In the genomic region with DNA sequence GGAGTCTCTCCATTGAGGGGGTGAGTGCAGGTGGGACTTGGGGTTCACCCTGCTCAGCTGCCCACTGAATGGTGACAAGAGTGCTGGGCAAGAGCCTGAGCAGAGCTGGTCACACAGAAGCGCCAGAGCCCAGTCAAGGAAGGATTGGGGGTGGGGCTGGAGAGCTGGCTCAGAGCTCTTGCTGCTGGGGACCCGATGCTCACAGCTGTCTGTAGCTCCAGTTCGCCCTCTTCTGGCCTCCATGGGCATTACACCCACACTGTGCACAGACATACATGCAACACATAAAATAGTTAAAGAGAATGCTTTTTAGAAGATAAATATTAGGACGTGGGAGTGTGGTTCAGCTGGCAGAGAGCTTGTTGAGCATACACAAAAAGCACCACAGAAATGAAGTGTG, we compare ENCODE assay signal across 10 mouse cellular contexts. TPM values are rescaled to one million over a fixed set of nuclear protein-coding genes. Genes with fewer than 3 reads are reported as not detected.
DNase-seq lines count a peak whose midpoint lies in the region; ATAC-seq and TF ChIP-seq lines count a peak whose summit lies in the region.
"Had no signal": no experiment of that assay in that cellular context is flagged by ENCODE, and none has a peak within 500 bp of the region (broad histone marks: within the 10 kb centered on the region; RNA-seq: fewer than 3 reads in every experiment).

No protein-coding gene starts in this region.

- H3K4me1 ChIP-seq in kidney, embryonic 15.5 days, result peaks cover 11% of the 10 kb centered on the region
- H3K4me1 ChIP-seq in ES-E14 (ENCODE audit: control insufficient read depth in 2 of 2, insufficient read depth in 2 of 2, low read length in 2 of 2, poor library complexity in 1 of 2), result peaks cover 0 to 11% of the 10 kb centered on the region in 2 experiments; a peak in 2 of 4 replicates
- peaks cover 2% of the 10 kb centered on the region for H3K4me1 ChIP-seq in small intestine, adult 2 months (ENCODE audit: control insufficient read depth, insufficient read depth, insufficient read length, low read length)

- H3K9me3 ChIP-seq in kidney, embryonic 15.5 days (replicated peaks), result no peaks in the 10 kb centered on the region
- H3K9me3 ChIP-seq in ES-E14 (ENCODE audit: control insufficient read depth, insufficient read depth, low read depth, low read length), result no peaks in the 10 kb centered on the region
- H3K9me3 ChIP-seq: limb, embryonic 15.5 days had no signal

- TF ChIP-seq POLR2A in small intestine, adult 2 months (IDR thresholded peaks at IDR 0.05; ENCODE audit: low read depth, low read length), result no peak

- H3K27ac ChIP-seq in kidney, embryonic 15.5 days, result no peak overlapping the region
- H3K27ac ChIP-seq in ES-E14 (ENCODE audit: insufficient read depth, low read depth, low read length, poor library complexity, severe bottlenecking), result no peak overlapping the region
- no peak overlapping the region for H3K27ac ChIP-seq in small intestine, adult 2 months (ENCODE audit: insufficient read depth, low read depth, low read length)
- H3K27ac ChIP-seq: heart, embryonic 13.5 days; limb, embryonic 15.5 days had no signal

- no peak overlapping the region for H3K9ac ChIP-seq in kidney, embryonic 15.5 days
- H3K9ac ChIP-seq in ES-E14 (ENCODE audit: insufficient read depth, low read depth, low read length, poor library complexity, severe bottlenecking), result peak overlapping the region; percentile 55; the same call in 1 of the 2 replicates
- H3K9ac ChIP-seq: heart, embryonic 13.5 days; limb, embryonic 15.5 days had no signal

- H3K4me3 ChIP-seq in kidney, embryonic 15.5 days (replicated peaks), result no peak overlapping the region
- peak overlapping the region; percentile 31 to 43; a peak in 3 of 4 replicates for H3K4me3 ChIP-seq in ES-E14 (ENCODE audit: insufficient read depth in 1 of 2, low read depth in 1 of 2, low read length in 2 of 2, poor library complexity in 1 of 2, severe bottlenecking in 1 of 2)
- no peak overlapping the region for H3K4me3 ChIP-seq in small intestine, adult 2 months (ENCODE audit: low read depth, low read length)
- H3K4me3 ChIP-seq: heart, embryonic 13.5 days; limb, embryonic 15.5 days had no signal

- DNase-seq in kidney, postnatal 25 days, result peak; percentile 29 to 53
- peak; percentile 79 for DNase-seq in ES-E14 (ENCODE audit: low read depth, low spot score)
- DNase-seq in c-Kit-positive CD71-positive TER-119-positive erythroid progenitor cells, embryonic 14.5 days (ENCODE audit: low spot score), result peak; percentile 43
- no peak for DNase-seq in frontal cortex, postnatal 25 days (ENCODE audit: low spot score in 2 of 2)
- DNase-seq in Muller cell, postnatal 12 days (ENCODE audit: inconsistent ontology term), result no peak
- DNase-seq in cerebellum, adult 11 months, result no peak

- no peak overlapping the region for H3K4me2 ChIP-seq in kidney, embryonic 15.5 days
- H3K4me2 ChIP-seq: heart, embryonic 13.5 days; limb, embryonic 15.5 days had no signal

- H3K27me3 ChIP-seq in kidney, embryonic 15.5 days, result no peaks in the 10 kb centered on the region
- no peaks in the 10 kb centered on the region for H3K27me3 ChIP-seq in small intestine, adult 2 months (ENCODE audit: control insufficient read depth, insufficient read depth, low read length)
- H3K27me3 ChIP-seq: heart, embryonic 13.5 days; limb, embryonic 15.5 days had no signal

- TF ChIP-seq CTCF in small intestine, adult 2 months (IDR thresholded peaks at IDR 0.05; ENCODE audit: extremely low read depth, insufficient read length, insufficient replicate concordance, low read depth, low read length), result peak; percentile 41; the same call in 1 of the 2 replicates

- 55% methylated on average over 4 of the region's 4 CpGs for WGBS in kidney, embryonic 15.5 days
- 66% methylated on average over 4 of the region's 4 CpGs for WGBS in small intestine, adult 2 months

- in situ Hi-C loops in ES-E14 (cut with MboI; ENCODE audit: low sequenced_read_pairs in 2 of 2, unreplicated experiment in 2 of 2), result no loop called here

- no peaks in the 10 kb centered on the region for H3K36me3 ChIP-seq in kidney, embryonic 15.5 days
- no peaks in the 10 kb centered on the region for H3K36me3 ChIP-seq in ES-E14 (ENCODE audit: control insufficient read depth, insufficient read depth, low read length, poor library complexity, severe bottlenecking)
- H3K36me3 ChIP-seq in small intestine, adult 2 months (ENCODE audit: control insufficient read depth, insufficient read depth, low read length), result no peaks in the 10 kb centered on the region
- H3K36me3 ChIP-seq: heart, embryonic 13.5 days; limb, embryonic 15.5 days had no signal

- no peak for ATAC-seq in kidney, embryonic 15.5 days (replicated peaks; ENCODE audit: low FRiP score)

TF ChIP-seq in ES-E14, 5 proteins besides CTCF, POLR2A, EP300 and RAD21:
- no peak for TF ChIP-seq CHD2 (IDR thresholded peaks at IDR 0.05; ENCODE audit: low read depth, low read length)
- TF ChIP-seq ZC3H11A (IDR thresholded peaks at IDR 0.05; ENCODE audit: borderline replicate concordance, low read depth, low read length), result peak; percentile 14; the same call in 1 of the 2 replicates

RNA-seq across cellular contexts. Expression of gene Myom3, which starts 43.8 kb away (rescaled TPM):
- polyA plus RNA-seq in kidney, embryonic 15.5 days (2015; fragmentation: Nextera tagmentation; extraction: Ambion mirVana), result 1.1 and 1.7 TPM in 2 replicates
- 0.85 and 0.95 TPM in 2 replicates for total RNA-seq in ES-E14 (2012; rRNA removed)
- polyA plus RNA-seq in small intestine, adult 2 months (2012; rRNA removed), result 0.56 and 1.1 TPM in 2 replicates

RNA-seq across cellular contexts. Expression of gene Srsf10, which starts 52.2 kb away (rescaled TPM):
- 268 and 279 TPM in 2 replicates for polyA plus RNA-seq in kidney, embryonic 15.5 days (2015; fragmentation: Nextera tagmentation; extraction: Ambion mirVana)
- total RNA-seq in ES-E14 (2012; rRNA removed), result 167 and 178 TPM in 2 replicates
- polyA plus RNA-seq in small intestine, adult 2 months (2012; rRNA removed), result 29.5 and 48.2 TPM in 2 replicates

Comparison
In these comparisons a context has a peak if more than half of its experiments do, and no peak if none do; other contexts are left out.
1. DNase-seq: peak in kidney, postnatal 25 days (2 of 2), ES-E14 (single experiment) and c-Kit-positive CD71-positive TER-119-positive erythroid progenitor cells, embryonic 14.5 days (single experiment); none in frontal cortex, postnatal 25 days (0 of 2), Muller cell, postnatal 12 days (single experiment) and cerebellum, adult 11 months (single experiment).
2. H3K4me3 ChIP-seq: peak in ES-E14 (2 of 2); none in kidney, embryonic 15.5 days (single experiment) and small intestine, adult 2 months (single experiment).